Mouse (Mus musculus) liver, postnatal 0 days (tissue): ENCODE measurements around the gene Hspa1a.
"Not testable (repeated sequence)": the region's sequence is repeated elsewhere in the genome, so short reads cannot be mapped to it uniquely, and the experiment has no call there.

Experiments
- CTCF ChIP-seq: sonication (generic); IDR thresholded peaks from 2 replicates; pipeline ENCODE4 v1.5.1; 2016; ENCODE audit warnings: antibody characterized with exemption, low read depth
- EP300 ChIP-seq: IDR thresholded peaks from 2 replicates; pipeline ENCODE4 v1.6.1; 2016; ENCODE audit warnings: antibody characterized with exemption, low read depth, mild to moderate bottlenecking

DNA sequence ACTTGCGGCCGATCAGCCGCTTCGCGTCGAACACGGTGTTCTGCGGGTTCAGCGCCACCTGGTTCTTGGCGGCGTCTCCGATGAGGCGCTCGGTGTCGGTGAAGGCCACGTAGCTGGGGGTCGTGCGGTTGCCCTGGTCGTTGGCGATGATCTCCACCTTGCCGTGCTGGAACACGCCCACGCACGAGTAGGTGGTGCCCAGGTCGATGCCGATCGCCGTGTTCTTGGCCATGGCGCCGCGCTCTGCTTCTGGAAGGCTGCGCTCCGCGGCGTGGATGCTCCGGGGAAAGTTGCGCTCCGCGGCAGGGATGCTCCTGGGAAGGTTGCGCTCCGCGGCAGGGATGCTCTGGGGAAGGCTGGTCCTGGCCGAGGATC is 275 bp downstream of the Hspa1a start:
- TF ChIP-seq CTCF, EP300: not testable (repeated sequence)
